Mouse (Mus musculus) T-helper 17 cell (primary cell): Measurements from ENCODE around the gene Rfc1.

Experiments used
- in situ Hi-C, 2 experiments: fragments of 300-600 bp; cut with MboI, MseI; formaldehyde crosslinking; loops; 1 replicate in 1 of 2; 2 replicates in 1 of 2; pipeline ENCODE4 v1.15.1; 2025; ENCODE audit warnings: high pct_unique_total_duplicates in 2 of 2

Gene Rfc1

DNA sequence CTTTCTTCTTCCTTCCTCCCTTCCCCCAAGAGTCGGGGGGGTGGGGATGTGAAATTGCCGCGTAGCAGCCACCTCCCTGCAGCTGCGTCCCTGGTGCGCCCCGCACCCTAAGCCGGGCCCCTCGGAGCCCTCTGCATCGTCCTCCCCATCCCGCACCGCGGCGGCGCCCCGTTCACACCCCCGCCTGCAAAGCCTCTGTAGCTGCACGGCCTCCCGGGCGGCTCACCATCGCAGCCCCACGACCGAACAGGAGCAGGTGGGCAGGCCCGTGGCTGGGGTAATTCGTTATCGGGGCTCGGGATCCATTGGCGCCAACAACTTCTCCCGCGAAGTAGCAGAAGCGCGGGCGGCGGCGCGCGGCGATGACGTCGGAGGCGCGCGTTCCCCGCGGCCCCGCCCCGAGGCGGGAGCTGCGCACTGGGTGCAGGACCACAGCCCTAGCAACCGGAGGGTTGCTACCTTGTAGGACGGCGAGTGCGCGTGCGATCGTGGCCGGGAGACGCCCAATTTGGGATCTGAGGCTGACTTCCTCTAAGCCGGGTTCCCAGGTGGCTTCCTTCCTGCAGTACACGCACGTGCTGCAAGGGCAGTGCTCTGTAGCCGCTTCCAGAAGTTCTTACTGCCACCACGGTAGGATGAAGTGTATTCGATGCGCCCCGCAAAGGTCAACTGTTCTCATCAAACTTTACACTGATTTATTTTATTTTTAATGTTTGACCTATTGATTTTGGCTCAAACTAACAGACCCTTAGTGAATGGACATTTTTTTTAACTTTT is at the start of gene Rfc1:
TSS of gene Rfc1 (minus strand) at position 373 of the 777 bp plus-strand sequence.
- in situ Hi-C loops, result loop anchor here in 1 of 2 experiments (10.0 kb wide), 1 partner anchor 1279 kb away; the partner anchor contains the start of gene Apbb2

- in situ Hi-C loops, result no loop called here
These were observed 39.3 kb upstream of the Rfc1 start for GRCm38 (mm10) chr5:65374746-65375145.

DNA sequence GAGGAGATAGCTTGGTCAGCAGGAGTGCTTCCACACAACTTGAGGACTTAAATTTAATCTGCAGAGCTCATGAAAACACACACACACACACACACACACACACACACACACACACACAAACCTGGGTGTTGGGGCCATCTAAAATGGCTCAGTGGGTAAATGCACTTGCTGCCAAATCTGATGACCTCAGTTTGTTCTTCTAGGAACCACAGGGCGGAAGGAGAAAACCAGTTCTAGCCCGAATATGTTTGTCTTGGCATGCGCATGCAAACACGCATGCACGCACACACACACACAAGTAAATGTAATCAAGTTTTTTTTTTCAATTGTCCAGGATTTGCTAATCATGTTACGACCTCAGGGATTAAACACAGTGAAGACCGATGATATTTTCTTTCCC is 36.1 kb upstream of the Rfc1 start:
- in situ Hi-C loops, result no loop called here

DNA sequence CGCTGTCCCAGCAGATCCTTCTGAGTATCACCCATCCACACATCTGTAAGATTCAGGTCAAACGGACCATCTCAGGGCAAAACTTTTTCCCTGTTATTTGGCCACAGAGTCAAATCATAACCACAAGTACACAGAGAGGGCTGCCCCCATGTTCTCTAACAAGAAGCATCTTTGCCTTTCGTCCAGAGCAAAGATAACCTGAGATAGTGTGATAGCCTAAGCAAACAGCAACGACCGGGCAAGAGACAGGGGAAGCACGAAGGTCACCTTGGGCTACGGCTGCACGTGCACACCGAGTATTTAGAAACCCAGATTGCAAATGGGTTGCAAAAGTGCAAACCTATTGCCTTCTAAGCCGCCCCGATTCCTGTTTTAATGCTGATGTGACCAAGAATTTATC is 32.4 kb upstream of the Rfc1 start:
- in situ Hi-C loops, result loop anchor here in 1 of 2 experiments (5.0 kb wide), 1 partner anchor 61 kb away; no protein-coding TSS in a partner anchor

DNA sequence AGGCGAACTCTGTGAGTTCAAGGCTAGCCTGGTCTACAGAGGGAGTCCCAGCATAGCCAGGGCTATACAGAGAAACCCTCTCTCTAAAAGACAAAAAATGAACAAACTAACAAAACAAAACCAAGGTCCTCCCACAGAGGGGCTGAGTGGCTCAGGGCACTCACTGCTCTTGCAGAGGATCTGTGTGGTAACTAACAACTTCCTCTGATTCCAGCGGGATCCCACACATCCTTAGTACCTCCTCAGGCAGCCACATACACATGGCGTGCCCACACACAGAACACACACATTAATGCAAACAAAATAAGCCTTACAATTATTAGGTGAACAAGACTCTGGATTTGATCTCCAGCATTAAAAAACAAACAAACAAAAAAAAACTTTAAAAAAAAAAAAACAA is 22.3 kb upstream of the Rfc1 start:
- in situ Hi-C loops, result no loop called here

GRCm38 (mm10) chr5:65356851-65357250 is 21.4 kb upstream of the Rfc1 start:
- in situ Hi-C loops, result no loop called here

DNA sequence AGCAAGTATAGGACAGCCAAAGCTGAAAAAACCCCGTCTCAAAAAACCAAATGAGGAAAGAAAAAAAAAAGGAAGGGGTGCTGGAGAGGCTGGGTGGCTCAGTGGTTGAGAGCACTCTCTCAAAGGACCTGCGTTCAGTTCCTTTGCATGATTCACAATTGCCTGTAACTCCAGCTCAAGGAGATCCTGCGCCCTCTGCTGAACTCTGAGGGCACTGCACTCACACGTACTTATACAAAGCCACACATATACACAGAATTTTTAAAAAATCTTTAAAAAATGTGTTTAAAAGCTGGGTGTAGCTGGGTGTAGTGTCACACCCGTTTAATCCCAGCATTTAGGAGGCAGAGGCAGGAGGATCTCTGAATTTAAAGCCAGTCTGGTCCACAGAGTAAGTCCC is 19.5 kb upstream of the Rfc1 start:
- in situ Hi-C loops, result no loop called here

DNA sequence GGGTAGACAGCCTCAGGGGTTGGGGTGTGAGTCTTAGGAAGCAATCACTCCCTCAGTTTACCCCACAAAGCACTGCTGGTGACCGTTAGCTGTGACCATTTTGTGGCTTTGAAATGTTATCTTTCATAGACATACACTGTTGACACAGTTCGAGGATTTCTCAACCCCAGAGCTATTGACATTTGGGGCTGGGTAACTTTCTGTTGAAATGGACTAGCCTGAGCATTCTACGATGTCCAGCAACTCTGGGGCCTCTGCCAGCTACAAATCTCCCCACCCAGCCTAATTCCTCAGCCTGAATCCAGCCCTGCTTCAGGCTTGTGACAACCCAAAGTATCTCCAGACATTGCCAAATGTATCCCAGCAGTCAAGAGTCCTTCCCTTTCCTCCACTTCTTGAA is 18.6 kb upstream of the Rfc1 start:
- in situ Hi-C loops, result no loop called here

GRCm38 (mm10) chr5:65350508-65350907 is 15.0 kb upstream of the Rfc1 start:
- in situ Hi-C loops, result no loop called here

GRCm38 (mm10) chr5:65348168-65348567 is 12.7 kb upstream of the Rfc1 start, which contains the start of gene Klb:
Gene Klb, plus strand, starts transcription at chr5:65348314.
- in situ Hi-C loops, result no loop called here

- in situ Hi-C loops, result no loop called here
These were observed 4.7 kb upstream of the Rfc1 start for GRCm38 (mm10) chr5:65340167-65340566.

GRCm38 (mm10) chr5:65338394-65338793 is 2.9 kb upstream of the Rfc1 start:
- in situ Hi-C loops, result loop anchor here in 1 of 2 experiments (10.0 kb wide), 1 partner anchor 1276 kb away; the partner anchor contains the start of gene Apbb2

DNA sequence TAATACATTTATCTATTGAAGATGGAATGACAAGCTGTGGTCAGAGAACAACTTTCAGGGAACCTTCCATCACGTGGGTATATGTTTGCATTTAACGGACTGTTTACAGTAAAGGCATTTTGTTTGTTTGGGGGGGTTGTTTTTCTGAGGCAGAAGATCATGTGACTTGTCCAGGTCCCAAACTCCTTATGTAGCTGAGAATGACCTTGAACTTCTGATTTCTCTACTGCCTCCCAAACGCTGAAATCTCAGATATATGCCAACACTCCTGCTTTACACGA is 545 bp upstream of the Rfc1 start:
- in situ Hi-C loops, result loop anchor here in 1 of 2 experiments (10.0 kb wide), 1 partner anchor 1279 kb away; the partner anchor contains the start of gene Apbb2

DNA sequence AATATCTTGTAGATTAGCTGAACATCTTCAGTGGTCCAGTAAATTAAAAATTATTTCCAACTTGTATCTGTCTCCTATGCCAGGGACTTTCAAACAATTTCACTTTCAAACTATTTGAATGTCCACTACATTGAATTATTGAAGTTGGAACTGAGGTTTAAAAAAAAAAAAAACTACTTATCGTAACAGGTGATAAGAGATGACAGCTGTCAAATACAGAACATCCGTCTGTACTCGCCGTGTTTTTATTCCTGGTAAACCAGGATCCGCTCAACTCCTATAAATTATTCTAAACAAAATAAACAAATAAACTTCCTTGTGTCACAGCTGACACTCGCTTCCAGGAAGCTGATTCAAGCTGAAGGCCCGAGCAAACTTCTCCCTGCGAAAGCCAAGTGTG is 682 bp downstream of the Rfc1 start:
- in situ Hi-C loops, result loop anchor here in 1 of 2 experiments (10.0 kb wide), 1 partner anchor 1280 kb away; the partner anchor contains the start of gene Apbb2

DNA sequence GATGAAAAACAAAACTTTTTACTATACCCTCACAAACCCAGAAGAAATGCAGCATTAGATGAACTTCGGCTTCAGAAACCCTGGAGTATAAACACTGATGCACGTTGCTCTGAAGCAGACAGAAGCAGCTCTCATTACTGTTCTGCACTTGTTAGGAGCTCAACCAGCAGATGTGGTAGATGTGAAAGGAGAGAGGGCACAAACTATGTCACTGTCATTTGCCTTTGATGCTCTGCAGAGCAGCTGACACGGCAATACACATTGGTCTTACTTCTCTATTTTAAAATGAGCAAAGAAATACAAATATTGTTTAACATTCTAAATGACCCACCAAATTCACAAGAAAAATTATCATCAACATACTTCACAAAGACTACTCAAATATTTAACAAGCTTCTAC is 5.5 kb downstream of the Rfc1 start:
- in situ Hi-C loops, result loop anchor here in 1 of 2 experiments (10.0 kb wide), 1 partner anchor 1285 kb away; the partner anchor contains the start of gene Apbb2

- in situ Hi-C loops, result no loop called here
These were observed 9.3 kb downstream of the Rfc1 start for GRCm38 (mm10) chr5:65326212-65326611.

DNA sequence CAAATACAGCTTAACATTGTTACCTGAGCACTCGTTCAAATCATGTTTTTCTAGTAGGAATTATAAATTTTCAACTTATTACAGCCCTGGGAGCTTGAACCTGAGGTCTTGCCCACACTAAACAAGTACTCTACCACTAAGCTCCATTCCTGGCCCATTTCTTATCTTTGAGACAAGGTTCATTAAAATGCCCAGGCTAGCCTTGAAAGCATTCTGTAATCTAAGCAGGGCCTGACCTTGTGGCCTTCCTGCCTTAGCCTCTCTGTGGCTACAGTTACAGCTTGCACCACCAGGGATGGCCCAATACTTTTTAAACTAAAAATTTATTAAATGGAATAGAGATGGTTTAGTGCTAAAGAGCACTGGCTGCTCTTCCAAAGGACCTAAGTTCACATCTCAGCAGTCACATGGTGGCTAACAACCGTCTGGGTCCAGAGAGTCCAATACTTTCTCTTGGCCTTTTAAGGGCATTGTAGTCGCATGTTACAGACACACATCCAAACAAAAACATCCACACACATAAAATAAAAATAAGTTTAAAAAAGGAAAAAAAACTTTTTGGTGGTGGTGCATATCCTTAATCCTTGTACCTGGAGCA is 10.6 kb downstream of the Rfc1 start:
- in situ Hi-C loops, result no loop called here

DNA sequence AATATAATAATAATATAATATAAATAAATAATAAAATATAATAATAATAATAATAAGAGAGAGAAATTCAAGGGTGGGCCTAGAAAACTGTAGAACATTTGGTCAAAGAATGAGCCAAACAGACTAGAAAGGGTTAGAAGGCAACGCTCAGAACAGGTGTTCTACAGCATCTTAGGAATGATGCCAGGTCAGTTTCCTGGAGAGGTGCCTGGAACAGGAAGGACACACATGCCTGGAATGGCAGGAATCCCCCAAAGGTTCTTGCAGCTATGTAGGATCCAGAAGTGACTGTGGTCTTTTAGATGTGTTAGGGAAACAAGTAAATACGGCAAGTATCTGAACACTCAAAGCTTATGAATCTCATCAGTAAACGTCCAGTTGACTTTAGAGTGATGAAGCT is 11.2 kb downstream of the Rfc1 start:
- in situ Hi-C loops, result no loop called here

GRCm38 (mm10) chr5:65322165-65322564 is 13.3 kb downstream of the Rfc1 start:
- in situ Hi-C loops, result no loop called here

DNA sequence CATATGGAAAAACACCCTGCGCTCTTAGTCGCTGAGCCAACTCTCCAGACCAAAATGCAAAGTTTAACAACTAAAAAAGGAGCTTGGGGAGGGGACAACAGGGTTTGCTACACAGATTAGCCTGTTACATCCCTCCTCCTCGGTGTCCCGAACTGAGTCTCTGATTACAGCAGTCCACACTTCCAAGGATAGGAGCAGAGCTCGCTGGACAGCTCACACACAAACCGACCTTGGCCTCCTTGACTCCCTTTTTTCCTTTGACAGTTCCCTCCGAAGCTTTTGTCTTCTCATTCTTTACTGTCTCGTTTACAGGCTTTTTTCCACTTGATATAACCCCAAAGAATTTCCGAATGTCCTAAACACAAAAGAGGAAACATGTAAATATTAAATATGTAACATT is 16.3 kb downstream of the Rfc1 start:
- in situ Hi-C loops, result no loop called here

DNA sequence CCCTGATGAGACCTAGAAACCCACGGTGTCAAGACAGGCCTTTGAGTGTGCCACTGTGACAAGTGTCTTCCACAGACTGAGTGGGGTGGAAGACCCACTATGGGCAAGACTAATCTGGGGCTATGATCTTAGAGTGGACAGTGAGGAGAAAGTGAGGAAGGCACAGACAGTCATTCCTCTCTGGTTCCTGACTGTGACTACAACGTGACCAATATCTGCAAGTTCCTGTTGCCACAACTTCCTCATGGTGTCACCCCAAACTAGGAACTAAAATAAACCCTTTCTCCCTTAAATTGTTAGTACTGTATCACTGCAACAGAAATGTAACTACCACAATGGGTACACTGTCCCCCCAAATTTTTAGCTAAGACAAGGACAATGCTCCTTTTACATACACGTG is 26.6 kb downstream of the Rfc1 start:
- in situ Hi-C loops, result loop anchor here in 1 of 2 experiments (5.0 kb wide), 1 partner anchor 58 kb away; no protein-coding TSS in a partner anchor

DNA sequence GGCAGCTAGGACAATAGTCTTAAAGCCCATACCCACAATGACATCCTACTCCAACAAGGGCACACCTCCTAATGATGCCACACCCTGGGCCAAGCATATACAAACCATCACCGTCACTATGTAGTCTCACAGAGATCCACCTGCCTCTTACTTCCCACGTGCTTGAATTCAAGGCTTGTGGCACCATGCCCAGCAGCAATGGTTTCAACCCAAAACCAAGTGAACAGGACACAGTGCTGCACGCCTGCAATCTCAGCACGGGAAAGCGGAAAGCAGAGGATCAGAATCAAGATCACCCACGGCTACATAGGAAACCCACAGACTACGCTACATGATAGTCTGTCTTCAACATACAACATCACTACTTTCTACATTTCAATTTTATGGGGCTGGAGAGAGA is 27.3 kb downstream of the Rfc1 start:
- in situ Hi-C loops, result loop anchor here in 1 of 2 experiments (5.0 kb wide), 1 partner anchor 59 kb away; no protein-coding TSS in a partner anchor

GRCm38 (mm10) chr5:65305516-65305915 is 30.0 kb downstream of the Rfc1 start:
- in situ Hi-C loops, result loop anchor here in 1 of 2 experiments (5.0 kb wide), 1 partner anchor 62 kb away; no protein-coding TSS in a partner anchor
